Mouse (Mus musculus): ENCODE measurements at regions not wholly inside any gene's neighbourhood (a gene's known extent, or its start where the extent isn't known, plus 50 kb on each side); places are given as distances from the start of the nearest gene placed in this dataset.

DNA sequence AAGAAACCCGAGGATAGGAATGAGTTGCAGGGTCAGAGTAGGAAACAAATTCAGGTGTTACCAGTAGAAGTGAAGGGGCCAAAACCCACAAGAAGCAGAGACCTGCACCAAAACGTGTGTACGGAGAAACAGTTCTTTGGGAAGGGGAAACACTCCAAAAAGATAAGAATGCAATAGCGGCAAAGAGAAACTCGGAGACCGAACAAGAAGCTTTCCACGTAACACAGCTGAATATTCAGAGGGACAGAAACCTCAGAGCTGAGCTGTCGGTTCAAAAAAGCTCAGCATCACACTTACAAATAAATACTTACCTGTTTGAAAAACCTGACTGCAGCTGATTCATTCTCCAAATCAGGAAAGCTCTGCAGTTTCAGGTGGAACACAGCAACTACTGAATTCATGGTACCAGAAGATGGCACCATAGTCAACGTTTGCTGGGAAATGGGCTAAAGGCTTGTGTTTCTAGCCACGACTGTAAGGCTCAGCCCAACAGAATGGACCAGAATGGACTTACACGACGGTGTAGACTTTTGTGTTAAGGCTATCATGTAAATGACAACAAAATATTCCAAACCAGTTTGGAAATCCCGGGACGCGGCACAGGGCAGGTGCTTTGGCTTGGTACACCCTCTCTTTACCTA is 484.9 kb downstream of the Plcl1 start:
- no peak for ATAC-seq

DNA sequence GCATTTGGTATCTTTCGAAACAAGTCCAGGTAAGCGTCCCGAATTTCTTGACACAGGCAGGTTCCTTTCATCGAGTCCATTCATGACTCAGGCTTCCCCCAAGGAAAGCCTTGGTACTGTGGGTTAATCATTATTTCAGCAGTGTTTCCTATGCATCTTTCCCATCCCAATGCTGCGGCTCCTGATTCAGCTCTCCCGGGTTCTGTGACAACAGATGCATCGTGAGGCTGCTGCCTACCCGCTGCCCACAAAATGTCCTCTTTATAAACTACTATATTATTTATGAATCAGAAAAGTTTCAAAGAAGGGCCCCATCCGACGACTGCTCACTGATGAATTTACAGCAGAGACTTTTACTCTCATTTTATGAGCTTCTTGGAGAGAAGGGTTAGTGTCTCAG is 486.2 kb downstream of the Plcl1 start:
- no peak for ATAC-seq

DNA sequence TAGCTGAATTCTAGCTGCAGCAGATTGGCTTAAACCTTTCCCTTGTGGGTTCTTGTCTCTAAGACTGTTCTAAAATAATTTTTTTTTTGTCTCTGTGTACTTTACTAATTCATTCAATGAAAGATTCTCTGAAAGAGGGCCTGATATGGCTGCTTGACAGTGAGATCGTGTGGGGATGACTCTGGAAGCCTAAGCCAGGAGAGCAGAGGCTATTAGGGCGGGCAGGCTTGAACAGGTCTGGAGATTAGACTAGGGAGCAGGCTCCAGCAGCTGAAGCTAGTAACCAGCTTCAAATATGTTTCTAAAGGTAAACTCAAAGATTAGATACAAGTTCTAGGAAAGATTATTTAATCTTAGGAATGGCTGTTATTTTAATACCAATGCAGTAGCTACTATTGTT is 491.9 kb downstream of the Plcl1 start:
- no peak for ATAC-seq

DNA sequence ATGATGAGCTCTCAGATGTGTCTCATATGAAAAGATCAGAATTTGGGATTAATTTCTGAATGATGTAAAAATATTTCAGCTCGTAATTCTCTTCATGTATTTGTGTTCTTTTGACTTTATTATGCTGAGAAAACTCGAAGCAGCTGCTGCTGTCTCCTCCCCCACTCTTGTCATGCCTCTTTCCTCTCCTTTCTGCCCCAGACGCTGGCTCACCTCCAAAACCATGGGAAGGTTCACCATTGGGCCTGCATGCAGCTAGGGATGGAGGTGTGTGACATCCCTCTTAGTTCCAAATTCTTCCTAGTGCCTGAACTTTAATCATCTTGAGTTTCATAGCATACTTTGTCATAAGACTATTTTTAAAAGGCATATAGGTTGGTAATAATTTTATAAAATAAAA is 492.3 kb downstream of the Plcl1 start:
- no peak for ATAC-seq

DNA sequence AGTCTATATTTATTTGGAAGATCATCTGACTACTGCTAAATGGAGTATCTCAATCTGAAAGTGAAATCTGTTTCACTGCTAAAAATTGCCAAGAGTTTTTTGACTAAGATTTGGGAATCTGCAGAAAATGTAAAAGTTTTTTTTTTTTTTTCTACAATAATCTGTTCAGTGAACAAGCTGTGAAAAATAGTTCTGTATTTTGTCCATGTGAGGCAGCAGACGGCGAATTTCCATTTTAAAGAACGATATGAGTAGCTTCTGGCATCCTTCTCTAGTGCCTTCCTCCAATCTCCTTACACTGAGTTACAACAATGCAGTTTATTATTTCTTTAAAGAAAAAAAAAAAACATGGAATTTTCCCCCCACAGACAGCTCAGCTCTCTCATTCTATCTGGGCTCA is 494.3 kb downstream of the Plcl1 start:
- ATAC-seq: no peak

DNA sequence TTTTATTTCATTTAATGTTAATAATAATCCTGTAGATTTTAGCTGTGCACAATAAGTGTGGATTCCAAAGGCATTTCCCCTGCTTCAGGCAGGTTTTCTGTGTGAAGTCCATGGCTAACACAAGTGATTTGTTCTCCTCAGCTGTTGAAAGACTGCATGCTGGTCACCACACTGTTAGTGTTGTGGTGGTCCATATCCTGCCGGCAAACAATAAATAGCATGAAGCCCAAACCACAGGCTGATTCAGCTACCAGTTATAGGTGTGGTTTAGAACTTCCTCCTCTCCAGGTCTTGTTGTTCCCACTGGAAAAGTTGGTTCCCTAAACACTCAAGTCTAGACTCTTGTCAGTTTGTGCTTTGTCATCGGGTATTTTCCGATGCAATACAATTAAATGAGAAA is 497.5 kb downstream of the Plcl1 start:
- no peak for ATAC-seq

DNA sequence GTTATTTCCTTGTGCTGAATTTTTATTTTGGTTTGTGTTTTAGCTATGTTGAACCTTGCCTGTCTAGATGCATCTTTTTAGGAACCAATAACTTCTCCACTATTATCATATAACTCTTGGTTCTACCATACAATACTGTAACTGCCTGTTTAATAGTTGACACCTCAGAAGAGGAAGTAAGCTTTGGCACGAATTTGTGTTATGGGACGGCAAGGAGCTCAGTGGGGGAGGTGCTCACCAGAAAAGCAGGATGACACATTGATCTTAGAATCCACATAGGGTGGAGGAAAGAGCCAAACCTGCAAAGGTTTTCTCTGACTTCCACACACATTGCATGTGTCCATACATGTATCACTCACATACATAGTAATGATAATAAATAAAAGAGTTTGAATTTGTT is 498.9 kb downstream of the Plcl1 start:
- no peak for ATAC-seq

DNA sequence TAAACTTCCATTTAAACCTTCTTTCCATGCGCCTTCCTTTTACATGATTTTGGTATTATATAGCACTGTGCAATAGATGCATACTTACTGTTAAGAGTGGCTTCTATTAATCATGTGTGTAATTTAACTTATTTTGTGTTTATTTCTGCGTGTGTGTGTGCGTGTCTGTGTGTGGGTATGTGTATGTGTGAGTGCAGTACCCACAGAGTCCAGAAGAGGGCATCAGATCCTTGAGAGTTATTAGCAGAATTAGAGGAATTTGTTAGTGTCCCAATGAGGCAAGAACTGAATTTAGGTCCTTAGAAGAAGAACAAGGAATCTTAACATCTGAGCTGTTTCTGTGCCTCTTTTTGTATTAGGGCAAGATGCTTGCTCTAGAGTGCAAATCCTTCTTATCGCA is 499.5 kb downstream of the Plcl1 start:
- ATAC-seq: no peak

DNA sequence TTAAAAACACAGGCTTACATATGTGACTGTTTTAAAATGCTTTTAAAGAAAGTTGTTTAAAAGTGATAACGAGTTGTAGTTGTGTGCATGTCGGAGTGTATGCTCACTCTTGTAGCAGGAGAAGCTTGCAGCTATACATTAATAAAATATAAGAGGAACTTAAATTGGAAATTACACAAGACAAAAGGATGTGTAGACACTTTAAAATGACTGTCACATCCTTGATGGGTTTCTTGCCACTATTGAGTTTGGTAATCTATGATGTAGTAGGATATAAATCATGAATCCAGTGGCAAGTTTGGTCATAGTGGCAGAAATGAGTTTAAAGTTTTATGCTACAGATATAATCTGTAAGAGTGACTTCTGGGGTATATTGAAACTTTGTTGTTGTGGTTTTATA is 504.3 kb downstream of the Plcl1 start:
- no peak for ATAC-seq

DNA sequence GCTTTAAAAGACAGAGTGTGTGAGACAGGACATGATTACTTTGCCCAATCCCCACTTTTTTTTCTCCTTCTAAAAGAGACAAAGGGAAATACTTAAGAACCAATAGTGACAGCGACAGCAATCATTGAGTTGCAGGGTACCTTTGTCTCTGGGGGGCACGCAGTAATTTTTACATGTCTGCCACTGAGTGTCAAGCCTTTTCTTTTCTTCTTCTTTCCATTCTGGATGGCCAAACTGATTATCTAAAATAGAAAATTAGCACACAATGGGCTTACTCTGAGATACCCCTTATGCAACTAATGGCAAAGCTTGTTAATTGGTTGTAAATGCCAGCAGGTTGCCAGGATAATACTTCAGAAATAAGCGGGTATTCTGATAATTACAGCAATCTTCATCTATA is 508.6 kb downstream of the Plcl1 start:
- ATAC-seq: no peak

DNA sequence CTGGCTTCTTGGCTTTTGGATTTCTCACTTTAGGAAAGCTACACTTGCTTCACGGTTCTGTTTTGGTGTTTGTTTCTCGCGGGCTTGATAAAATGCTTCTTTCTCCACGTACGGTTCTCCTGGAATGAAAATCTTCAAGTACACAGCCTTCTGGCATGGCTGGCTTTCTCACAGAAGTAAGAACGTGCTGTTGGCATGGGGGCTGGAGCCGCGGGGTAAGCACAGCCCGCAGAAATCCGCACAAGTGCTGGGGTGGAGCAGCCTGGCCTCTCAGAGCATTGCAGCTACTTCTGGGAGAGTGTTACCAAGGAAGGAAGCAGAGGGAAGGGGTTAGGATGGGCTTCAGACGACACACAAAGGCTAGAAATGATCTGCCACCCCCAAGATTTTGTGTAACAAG is 510.2 kb downstream of the Plcl1 start:
- ATAC-seq: no peak

DNA sequence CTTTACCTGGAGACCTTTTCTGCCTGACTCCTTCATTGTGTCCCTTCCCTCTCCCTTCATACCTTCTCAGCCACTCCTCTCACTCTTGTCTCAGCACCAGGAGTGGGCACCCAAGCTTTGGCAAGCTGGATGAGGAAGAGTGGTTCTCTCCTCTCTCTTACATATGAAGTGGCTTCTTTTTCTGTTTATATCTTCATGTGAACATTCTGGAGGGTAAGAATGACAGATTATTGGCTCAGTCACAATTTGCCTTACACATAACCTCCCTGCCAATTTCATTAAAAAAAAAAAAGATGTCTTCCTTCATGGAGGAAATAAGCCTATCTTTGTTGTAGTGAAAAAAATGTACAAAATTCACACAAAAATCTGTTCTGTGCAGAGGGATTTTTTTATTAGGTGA is 513.8 kb downstream of the Plcl1 start:
- ATAC-seq: no peak

DNA sequence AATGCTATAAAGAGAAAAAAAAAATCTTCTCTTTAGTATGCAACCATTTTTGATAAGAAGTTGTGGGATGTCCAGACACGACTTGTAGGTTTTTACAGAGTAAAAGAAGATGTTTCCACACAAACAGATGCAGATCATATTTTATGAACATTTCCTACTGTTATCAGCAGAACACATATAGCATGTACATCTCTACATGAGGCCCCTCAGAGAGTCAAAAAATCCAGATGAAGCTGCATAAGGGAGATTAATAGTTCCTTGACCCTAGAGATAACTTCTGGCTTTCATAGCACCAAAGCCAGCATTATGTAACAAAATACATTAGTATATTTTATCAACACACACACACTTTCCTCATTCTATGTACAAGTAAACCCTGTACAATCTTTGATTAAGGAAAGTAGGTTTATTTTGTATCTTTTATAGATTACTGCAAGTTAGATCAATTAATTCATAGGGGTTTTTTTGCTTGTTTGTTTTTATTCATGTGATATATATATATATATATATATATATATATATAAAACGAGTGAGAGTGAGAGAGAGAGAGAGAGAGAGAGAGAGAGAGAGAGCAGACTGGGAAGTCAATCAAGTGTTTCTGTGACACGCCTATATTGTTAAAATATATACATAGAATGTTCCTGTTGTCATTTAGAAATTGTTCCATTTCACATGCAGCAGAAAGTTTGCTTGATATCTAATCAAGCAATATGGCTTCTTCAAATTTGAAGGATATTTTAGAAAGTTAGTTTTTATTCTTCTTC is 541.2 kb downstream of the Plcl1 start:
- no peak for ATAC-seq

DNA sequence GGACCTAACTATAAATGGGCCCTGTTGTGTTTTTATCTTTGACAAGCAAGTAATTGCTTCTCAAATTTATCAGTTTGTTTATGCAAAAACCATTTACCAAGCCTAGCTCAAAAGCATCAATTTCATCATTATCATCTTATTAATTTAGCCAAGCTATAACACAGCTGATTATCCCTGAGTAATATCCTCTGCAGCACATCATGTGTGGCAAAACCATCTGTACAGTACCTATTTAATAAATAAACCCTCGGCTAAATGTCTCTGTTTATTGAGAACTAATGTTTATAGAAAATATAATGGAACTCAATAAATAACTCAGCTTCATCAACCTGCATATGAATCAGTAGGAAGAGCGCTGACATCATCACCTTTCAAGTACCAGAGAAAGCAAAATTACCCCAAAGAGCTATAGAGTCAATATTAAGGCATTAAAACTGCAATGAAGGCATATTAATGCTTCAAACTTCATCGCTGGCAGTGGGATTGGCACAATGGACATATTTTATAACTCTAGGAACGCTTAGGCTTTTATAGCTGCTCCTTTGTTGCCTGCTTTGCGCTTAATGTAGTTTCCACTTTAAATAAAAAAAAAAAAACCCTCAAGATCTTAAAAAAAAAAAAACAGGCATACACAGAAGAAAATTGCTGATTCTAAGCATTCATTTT is 542.0 kb downstream of the Plcl1 start:
- no peak for ATAC-seq

DNA sequence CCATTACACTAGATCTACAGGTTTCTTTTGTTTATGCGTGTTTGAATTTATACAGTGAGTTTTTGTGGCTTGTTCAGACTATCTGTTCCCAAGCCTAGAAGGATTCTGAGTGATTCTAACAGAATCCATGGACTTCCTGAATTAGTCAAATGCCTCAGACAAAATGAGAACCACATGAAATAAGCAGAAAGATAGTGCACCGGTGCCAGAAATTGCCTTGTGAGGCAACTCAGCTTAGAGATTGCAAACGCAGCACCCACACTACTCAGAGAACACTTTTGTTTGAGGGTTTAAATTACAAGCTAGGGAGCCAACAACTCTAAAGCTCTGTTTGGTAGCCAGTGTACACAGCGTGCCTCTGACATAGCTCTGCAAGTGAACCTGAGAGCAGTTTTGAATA is 543.9 kb downstream of the Plcl1 start:
- ATAC-seq: no peak

DNA sequence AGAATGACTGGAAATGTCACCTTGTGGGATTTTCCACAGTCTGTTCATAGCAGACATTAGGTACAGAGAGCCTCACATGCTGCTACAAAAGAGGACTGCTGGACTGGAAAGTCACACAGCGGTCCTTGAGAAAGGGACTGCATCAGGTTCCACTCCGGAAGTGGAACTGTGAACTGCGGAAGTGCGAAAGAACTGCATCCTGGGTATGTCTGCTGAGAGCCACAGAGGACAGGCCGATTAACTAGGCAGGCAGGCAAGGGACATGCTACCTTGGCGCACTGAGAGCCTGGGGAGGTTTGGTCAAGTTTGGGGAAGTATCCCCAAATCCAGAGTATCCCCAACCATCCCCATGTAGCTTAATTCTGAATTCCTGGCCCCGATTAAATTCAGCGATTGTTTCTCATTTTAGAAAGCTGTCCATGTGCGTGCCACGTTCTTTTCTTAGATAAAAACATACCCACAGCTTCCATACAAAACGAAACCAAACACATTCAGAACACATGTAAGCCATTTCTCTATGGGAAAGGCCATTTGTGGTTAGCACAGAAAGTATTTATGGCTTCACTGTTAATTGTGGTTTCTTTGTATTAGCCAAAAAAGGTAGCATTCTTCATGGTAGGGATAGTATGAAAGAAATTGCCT is 552.2 kb downstream of the Plcl1 start:
- ATAC-seq: no peak

DNA sequence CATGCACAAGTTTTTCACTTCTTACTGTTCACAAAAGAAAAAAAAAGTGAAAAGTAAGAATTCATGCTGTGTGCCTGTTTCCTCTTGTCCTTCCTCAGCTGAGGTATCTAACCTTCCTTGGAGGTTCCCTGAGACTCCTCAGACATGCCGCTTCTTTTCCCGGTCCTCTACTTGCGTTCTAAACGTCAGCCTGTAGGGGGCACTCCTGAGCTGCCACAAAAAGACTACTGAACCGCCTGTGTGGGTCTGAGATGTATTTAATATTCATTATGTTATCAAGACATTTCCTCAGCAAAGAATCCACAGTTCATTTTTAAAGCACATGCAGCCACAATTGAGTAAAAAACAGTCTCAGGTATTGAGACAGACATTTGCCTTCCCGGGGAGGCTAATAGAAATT is 554.6 kb downstream of the Plcl1 start:
- no peak for ATAC-seq

DNA sequence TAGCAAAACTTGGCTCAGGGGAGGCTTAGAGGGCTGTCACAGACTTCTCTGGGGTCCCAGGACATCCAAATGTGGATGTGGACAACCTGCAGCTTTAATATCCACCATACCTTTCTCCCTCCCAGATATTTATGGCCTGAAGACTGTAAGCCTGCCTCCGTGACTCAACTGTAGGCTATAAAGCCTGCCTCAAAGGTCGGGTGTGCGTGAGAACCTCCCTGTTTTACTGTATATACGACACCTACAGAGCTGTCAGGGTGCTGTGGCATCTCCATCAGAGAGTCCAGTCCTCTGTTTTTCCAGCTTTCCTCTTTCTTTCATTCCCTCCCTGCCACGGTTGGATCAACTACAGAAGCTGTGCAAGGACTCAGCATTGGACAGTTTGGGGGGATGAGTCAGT is 558.1 kb downstream of the Plcl1 start:
- ATAC-seq: no peak

DNA sequence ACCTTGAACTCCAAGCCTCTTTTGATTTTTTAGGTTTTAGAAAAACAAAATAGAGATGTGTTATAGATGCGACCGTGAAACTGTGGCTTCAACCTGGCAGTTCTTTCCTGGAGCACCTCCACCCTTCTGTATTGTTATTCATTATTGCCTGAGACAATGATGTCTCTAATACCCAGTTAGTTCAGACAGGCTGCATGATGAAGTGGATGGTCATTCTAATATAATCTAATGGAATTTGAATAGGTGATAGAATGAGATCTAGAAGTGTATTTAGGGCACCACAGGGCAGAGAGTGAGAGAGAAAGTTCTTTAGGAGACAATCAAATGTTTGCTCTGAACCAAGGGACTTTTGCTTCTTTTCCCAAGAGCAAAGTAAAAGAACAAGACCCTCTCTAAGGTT is 560.6 kb downstream of the Plcl1 start:
- ATAC-seq: no peak

DNA sequence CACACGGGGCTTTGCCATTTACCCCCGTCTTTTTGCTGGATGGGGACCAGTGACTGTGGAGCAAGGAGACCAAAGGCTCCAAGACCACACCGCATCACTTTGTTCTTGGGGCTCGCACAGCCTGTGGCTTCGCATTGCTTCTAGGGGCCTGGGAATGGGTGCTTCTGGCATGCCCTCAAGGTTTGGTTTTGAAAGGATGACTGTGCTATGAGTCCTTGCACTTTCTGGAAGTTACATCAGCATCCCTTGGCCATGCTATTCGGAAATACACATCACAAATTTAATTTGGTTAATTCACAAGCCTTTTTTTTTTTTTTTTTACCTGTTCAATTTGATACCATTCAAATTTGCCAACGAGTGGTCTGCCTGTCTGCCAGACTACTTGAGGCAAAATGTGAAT is 562.1 kb downstream of the Plcl1 start:
- ATAC-seq: no peak

DNA sequence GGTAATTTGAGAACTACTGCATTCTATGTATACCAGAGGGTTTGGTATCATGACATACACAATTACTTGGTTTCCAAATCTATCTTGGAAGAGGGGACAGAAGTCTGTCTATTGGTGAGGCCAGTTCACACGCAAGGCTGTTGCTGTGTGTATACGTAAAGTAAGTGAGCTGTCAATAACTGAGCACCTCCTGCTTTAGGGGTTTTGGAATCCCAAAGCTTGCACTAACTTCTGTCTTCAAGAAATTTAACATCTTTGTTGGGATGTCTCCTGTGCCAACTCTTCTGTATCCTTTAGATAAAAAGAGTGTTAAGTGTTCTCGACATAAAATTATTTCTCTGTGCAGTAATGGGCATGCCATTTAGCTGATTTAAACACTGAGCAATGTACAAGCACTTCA is 572.1 kb downstream of the Plcl1 start:
- ATAC-seq: no peak

DNA sequence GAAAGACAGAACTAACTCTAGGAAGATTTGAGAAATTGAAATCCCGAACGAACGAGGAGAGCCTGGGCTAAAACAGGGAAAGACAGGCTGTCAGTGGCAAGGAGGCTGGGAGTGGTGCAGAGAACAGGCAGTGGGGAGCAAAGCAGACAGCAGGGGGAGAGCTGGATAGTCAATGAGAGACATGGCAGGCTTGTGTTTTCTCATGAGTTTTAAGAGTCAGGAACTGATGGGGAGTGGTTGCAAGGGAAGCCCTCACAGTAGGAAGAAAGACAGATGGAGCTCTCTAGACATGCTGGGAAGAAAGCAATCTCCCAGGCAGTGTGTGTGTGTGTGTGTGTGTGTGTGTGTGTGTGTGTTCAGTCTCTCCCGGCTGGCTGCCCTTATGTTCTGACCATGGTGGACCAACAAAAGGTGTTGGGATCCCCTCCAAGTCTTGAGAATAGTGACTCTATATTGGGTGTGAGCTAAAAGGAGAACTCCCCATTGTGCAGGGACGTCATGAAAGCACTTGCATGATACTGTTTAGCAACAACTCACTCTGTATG is 577.9 kb downstream of the Plcl1 start:
- no peak for ATAC-seq

DNA sequence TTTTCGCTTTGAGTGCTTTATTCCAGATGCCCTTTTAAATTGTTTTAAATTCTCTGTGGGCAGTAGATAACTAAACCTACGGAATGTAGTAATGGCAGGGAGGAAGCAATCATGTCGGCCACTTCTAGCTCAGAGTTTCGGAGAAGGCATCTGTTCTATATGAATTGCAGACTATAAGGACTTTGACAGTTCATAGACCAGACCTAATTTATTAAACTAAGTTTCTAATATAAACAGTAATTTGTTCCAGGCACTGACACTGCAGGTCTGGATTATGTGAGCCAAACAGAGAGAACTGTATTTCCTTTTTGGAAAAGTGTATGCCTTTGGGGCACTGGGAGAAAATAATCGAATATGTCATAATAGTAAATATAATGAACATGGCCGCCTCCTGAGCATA is 591.4 kb downstream of the Plcl1 start:
- ATAC-seq: no peak

All from inflammation-experienced regulatory T-cells, adult 6 months (primary cell).